Mouse (Mus musculus): Measurements from ENCODE around the gene Stx2.

The Stx2 gene

GRCm38 (mm10) chr5:129008412-129008826 lies at the start of gene Stx2:
TSS of gene Stx2 (minus strand) at chr5:129008574.
- peak; percentile 91 for DNase-seq (ENCODE audit: low read depth, low spot score)

DNA sequence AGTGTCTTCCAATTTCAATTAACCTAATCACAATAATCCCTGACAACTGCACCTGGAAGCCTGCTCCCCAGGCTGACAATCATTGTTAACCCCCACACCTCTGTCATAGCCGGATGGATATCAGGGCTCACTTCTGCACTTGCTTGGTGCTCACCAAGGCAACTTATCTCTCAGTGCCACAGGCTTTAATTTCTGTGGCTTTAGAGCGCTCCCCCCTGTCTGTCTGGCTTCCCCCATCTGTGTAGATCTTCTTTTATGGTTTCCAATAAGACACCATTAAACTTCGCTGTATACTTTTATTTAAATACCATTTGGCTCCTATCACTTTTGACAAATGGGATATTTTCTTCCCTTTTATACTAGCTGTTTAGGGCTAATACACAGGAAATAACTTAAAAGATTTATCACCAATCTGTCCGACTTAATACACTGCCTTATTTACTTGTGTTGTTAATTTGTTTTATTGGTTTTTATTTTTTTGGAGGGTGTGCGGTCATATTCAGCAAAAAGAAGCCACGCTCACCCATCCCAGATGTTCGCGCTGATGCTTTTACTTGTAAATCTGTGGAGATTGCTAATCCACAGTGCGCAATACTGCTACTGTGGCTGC lies 46.4 kb upstream of the Stx2 start:
- no peak for DNase-seq (ENCODE audit: low read depth, low spot score)

DNA sequence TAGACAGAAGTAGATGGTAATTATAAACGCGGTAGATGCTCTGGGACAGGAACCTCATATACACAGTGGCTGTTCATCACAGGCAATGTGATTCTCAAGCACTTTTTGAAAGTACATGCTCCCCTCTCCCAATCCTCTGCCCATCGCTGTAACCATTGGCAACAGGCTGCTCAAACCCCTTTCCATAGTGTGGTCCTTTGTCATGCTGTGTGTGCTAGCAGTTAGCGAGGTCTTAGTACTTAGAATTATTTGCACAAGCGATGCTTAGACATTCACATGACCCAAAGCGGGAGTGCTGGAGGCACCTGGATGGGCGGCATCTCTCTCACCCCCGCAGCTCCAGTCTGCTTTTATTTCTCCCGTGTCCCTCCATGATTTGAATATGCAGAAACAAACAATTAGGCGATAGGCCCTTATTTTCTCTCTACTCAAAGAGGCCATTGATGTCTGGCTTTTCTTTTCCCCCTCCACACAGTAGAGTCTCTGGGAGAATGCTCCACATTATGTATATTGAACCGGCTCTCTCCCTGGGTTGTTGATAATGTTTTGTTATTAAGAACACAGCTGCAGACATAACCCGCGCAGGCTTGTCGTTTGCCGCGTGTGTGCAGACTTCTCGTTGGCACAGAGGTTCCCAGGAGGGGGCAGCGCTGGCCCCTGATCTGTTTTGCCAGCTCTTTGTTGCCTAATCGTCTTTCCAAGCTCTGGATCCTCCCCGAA lies 44.4 kb upstream of the Stx2 start:
- DNase-seq (ENCODE audit: low read depth, low spot score), result no peak

DNA sequence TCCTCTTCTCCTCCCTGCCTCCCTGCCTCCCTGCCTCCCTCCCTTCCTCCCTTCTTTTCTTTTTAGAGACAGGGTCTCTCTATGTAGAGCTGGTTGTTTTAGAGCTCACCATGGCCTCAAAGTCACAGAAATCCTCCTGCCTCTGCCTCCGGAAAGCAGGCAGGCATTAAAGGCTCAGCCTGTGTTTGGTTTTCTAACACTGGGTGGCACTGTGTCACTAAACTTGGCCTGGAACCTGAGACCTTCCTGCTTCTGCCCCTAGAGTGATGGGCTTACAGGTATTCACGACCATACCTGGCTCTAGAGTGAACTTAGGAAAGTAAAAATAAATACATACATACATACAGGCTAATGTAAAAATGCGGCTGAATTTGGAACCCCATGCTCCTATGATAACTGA lies 43.5 kb upstream of the Stx2 start:
- no peak for DNase-seq (ENCODE audit: low read depth, low spot score)

- peak; percentile 82 for DNase-seq (ENCODE audit: low read depth, low spot score)
Measured at GRCm38 (mm10) chr5:129049372-129049771, 41.0 kb upstream of the Stx2 start.

GRCm38 (mm10) chr5:129045641-129046580 lies 37.5 kb upstream of the Stx2 start:
- DNase-seq (ENCODE audit: low read depth, low spot score), result no peak

- no peak for DNase-seq (ENCODE audit: low read depth, low spot score)
Measured at GRCm38 (mm10) chr5:129037739-129038138, 29.4 kb upstream of the Stx2 start.

DNA sequence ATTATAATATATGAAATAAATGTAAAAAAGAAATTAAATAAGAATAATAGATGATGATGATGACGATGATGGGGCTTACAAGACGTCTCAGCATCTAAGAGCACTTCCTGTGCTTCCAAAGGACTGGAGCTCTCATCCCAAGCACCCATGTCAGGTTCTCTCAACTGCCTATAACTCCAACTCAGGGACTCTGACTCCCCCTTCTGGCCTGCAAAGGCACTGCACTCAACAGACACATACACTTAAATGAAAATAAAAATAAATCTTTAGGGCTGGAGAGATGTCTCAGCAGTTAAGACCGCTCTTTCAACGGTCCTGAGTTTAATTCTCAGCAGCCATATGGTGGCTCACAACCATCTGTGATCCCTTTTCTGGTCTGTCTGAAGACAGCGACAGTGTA lies 28.3 kb upstream of the Stx2 start:
- DNase-seq (ENCODE audit: low read depth, low spot score), result no peak

- DNase-seq (ENCODE audit: low read depth, low spot score), result no peak
Measured at GRCm38 (mm10) chr5:129029131-129029723, 20.9 kb upstream of the Stx2 start.

DNA sequence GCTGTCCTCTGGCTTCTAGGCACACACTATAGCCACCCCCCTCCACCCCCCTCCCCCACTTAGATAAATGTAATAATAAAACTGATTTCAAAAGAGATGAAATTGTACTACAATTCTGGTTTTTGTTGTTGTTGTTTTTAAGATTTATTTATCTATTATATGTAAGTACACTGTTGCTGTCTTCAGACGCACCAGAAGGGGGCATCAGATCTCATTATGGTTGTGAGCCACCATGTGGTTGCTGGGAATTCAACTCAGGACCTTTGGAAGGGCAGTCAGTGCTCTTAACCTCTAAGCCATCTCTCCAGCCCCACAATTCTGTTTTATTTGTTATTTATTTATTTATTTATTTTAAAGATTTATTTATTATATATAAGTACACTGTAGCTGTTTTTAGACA lies 18.3 kb upstream of the Stx2 start:
- DNase-seq (ENCODE audit: low read depth, low spot score), result no peak

- DNase-seq (ENCODE audit: low read depth, low spot score), result peak; percentile 13
Measured at GRCm38 (mm10) chr5:129026171-129026570, 17.8 kb upstream of the Stx2 start.

- DNase-seq (ENCODE audit: low read depth, low spot score), result no peak
Measured at GRCm38 (mm10) chr5:129025725-129026124, 17.4 kb upstream of the Stx2 start.

DNA sequence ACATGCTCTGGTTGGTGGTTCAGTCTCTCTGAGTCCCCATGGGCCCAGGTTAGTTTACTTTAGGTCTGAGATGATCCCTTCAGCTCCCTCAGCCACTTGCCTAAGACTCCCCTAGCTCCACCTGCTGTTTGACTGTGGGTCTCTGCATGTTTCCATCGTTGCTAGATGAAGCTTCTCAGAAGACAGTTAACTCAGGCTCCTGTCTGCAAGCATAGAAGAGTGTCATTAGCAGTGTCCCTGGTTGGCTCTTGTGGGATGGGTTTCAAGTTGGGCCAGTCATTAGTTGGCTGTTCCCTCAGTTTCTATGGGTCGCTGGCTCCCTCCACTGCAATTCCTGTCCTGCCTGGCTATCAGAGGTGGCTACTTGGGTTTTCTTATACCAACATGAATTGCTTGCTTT lies 16.7 kb upstream of the Stx2 start:
- no peak for DNase-seq (ENCODE audit: low read depth, low spot score)

- peak; percentile 19 for DNase-seq (ENCODE audit: low read depth, low spot score)
Measured at GRCm38 (mm10) chr5:129020731-129021130, 12.4 kb upstream of the Stx2 start.

GRCm38 (mm10) chr5:129020300-129020668 lies 11.9 kb upstream of the Stx2 start:
- no peak for DNase-seq (ENCODE audit: low read depth, low spot score)

GRCm38 (mm10) chr5:129019497-129020299 lies 11.3 kb upstream of the Stx2 start, which contains the start of gene Ran:
TSS of gene Ran (plus strand) at chr5:129020069.
- peak; percentile 98 for DNase-seq (ENCODE audit: low read depth, low spot score)

DNA sequence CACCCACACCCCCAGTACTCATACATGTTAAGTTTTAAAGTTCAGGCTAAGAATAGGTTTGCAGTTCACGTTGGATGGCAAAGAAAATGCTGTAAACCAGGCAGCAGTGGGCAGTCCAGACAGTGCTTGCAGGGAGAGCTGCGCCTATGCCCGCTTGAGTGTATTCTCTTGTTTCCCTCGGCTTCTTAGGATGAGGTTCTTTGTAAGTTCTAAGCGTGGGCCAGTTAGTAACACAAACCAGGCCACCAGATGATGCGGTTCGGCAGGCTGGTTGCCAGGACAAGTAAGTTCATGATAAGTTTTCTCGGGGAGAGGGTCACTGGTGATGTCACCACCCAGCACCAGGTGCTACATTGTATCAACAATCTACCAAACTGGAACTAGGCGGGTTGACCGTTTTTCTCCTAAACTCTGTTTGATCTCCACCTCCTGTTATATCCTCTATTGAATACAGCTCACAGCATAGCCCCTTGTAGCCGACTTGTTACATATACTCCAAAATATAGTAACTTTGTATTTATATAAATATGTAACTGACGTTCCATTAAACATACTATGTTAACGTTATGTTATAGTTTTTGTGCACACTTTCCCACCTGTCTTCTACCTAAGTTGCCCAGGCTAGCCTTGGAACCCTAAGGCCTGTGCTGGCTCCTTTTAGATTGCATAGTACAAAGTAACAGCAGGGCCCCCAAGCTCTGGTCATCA lies 10.6 kb upstream of the Stx2 start:
- no peak for DNase-seq (ENCODE audit: low read depth, low spot score)

DNA sequence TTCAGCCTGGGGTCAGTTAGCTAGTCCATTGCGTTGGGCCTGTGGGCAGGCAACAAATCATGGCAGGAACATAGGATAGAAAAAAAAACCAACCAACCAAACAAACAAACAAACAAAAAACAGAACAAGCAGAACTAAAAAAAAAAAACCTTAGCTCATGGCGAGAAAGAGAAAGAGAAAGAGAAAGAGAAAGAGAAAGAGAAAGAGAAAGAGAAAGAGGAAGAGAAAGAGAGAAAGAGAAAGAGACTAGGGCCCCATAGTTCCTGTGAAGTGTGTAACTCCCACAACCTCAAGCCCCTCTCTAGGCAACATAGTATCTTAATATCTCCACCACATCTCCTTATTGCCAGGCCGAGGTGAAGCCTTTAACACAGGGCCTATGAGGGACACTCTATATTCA lies 8.0 kb upstream of the Stx2 start:
- no peak for DNase-seq (ENCODE audit: low read depth, low spot score)

DNA sequence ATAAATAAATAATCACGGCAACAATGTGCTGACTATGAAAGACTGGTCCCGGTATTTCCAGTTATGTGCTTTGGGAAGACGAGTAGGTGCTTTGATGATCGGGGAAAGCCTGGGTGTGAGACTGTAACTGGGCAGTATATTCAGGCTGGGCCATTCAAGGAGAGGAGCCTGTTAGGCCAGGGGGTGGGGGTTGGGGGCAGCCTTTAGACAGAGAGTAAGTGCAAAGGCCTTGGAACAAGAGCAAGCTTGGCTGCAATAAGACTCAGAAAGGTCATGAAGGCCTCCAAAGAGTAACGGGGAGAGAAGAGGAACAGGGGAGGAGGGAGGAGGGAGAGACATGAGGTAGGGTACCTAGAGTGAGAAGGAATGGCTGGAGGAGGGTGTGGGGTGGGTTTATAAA lies 7.2 kb upstream of the Stx2 start:
- no peak for DNase-seq (ENCODE audit: low read depth, low spot score)

- DNase-seq (ENCODE audit: low read depth, low spot score), result no peak
Measured at GRCm38 (mm10) chr5:129015020-129015419, 6.6 kb upstream of the Stx2 start.
